Mouse (Mus musculus) erythroblast, embryonic 14.5 days (primary cell): ENCODE results near the gene Ccdc141.

Experiments
- GATA1 ChIP-seq: IDR thresholded peaks from 2 replicates; pipeline ENCODE4 v1.6.1; 2012; ENCODE audit warnings: low read length, inconsistent platforms, mixed read lengths
- TAL1 ChIP-seq: IDR thresholded peaks from 3 replicates; pipeline ENCODE4 v1.6.1; 2012; ENCODE audit warnings: low read length, inconsistent platforms, mixed read lengths

GRCm38 (mm10) chr2:76983601-76984000, 186.8 kb downstream of the Ccdc141 start:
- no peak for TF ChIP-seq GATA1
- no peak for TF ChIP-seq TAL1
